15 mouse cellular contexts compared by ENCODE assay signal in the genomic region with DNA sequence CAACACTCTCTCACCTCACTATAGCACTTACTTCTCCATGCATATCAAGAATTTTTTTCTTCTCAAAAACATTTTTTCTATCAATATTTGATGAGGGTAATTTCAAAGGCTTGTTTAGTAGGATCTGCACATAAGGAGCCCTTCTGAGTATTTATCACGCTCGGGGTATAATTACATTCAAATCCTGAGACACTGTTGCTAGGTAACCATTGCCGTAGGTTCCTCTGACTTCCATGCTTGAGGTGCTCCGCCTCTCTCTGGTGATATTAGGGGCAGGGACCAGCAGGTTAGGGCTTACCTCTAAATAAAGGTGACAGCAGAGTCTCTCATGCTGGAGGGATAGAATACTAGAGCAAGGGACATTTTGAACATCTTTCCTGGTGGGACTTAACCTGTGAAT. TPM values are rescaled to one million over a fixed set of nuclear protein-coding genes. Genes with fewer than 3 reads are reported as not detected.
DNase-seq lines count a peak whose midpoint lies in the region; ATAC-seq lines count a peak whose summit lies in the region.
"Had no signal": no experiment of that assay in that cellular context is flagged by ENCODE, and none has a peak within 500 bp of the region (broad histone marks: within the 10 kb centered on the region; RNA-seq: fewer than 3 reads in every experiment).

No protein-coding gene starts in this region.

- no peak overlapping the region for H3K4me3 ChIP-seq in hindbrain, embryonic 13.5 days
- H3K4me3 ChIP-seq in hindbrain, embryonic 11.5 days (ENCODE audit: low read depth, low read length) = no peak overlapping the region
- H3K4me3 ChIP-seq in hindbrain, embryonic 14.5 days (replicated peaks; ENCODE audit: low read length) = no peak overlapping the region

- 36% methylated on average over 4 of the region's 4 CpGs for WGBS in hindbrain, embryonic 13.5 days
- WGBS in hindbrain, embryonic 11.5 days = 61% methylated on average over 4 of the region's 4 CpGs
- 29% methylated on average over 4 of the region's 4 CpGs for WGBS in hindbrain, embryonic 14.5 days

- no peaks in the 10 kb centered on the region for H3K27me3 ChIP-seq in hindbrain, embryonic 13.5 days
- H3K27me3 ChIP-seq in hindbrain, embryonic 11.5 days (ENCODE audit: control insufficient read depth, insufficient read depth, low read length) = no peaks in the 10 kb centered on the region
- no peaks in the 10 kb centered on the region for H3K27me3 ChIP-seq in hindbrain, embryonic 14.5 days (ENCODE audit: control insufficient read depth, insufficient read depth, low read length)

- H3K4me1 ChIP-seq in hindbrain, embryonic 13.5 days (replicated peaks) = peaks cover 12% of the 10 kb centered on the region
- no peaks in the 10 kb centered on the region for H3K4me1 ChIP-seq in hindbrain, embryonic 11.5 days (replicated peaks; ENCODE audit: control insufficient read depth, insufficient read depth, low read length)
- peaks cover 10% of the 10 kb centered on the region; the same call in 1 of the 2 replicates for H3K4me1 ChIP-seq in hindbrain, embryonic 14.5 days (replicated peaks; ENCODE audit: control insufficient read depth, insufficient read depth, low read length)

- no peak overlapping the region for H3K9ac ChIP-seq in hindbrain, embryonic 13.5 days
- H3K9ac ChIP-seq in hindbrain, embryonic 11.5 days (ENCODE audit: low read depth, low read length) = no peak overlapping the region
- H3K9ac ChIP-seq in hindbrain, embryonic 14.5 days = no peak overlapping the region

- H3K36me3 ChIP-seq in hindbrain, embryonic 13.5 days = no peaks in the 10 kb centered on the region
- no peaks in the 10 kb centered on the region for H3K36me3 ChIP-seq in hindbrain, embryonic 11.5 days (ENCODE audit: control insufficient read depth, insufficient read depth, low read length)
- no peaks in the 10 kb centered on the region for H3K36me3 ChIP-seq in hindbrain, embryonic 14.5 days (replicated peaks; ENCODE audit: control insufficient read depth, insufficient read depth)

- no peak overlapping the region for H3K4me2 ChIP-seq in hindbrain, embryonic 13.5 days
- no peak overlapping the region for H3K4me2 ChIP-seq in hindbrain, embryonic 11.5 days (replicated peaks; ENCODE audit: low read depth, low read length)
- no peak overlapping the region for H3K4me2 ChIP-seq in hindbrain, embryonic 14.5 days (replicated peaks)

- no peak for DNase-seq in hindbrain, embryonic 11.5 days (ENCODE audit: low spot score)
- DNase-seq in right cerebral cortex, adult 2 months (ENCODE audit: low spot score in 2 of 2) = peak; percentile 15 to 17
- DNase-seq in right cerebral cortex, postnatal 25 days = no peak
- DNase-seq in hindbrain, embryonic 14.5 days (ENCODE audit: low spot score) = peak; percentile 55
- DNase-seq in telencephalon, adult 2 months (ENCODE audit: low read depth, low spot score) = peak; percentile 47
- no peak for DNase-seq in spleen, postnatal 14 days (ENCODE audit: low spot score in 2 of 2)
- DNase-seq: heart, postnatal 10 days; kidney, postnatal 4 days; lung, adult 18-20 months; thymus, adult 18-20 months had no signal

- H3K9me3 ChIP-seq in hindbrain, embryonic 13.5 days = no peaks in the 10 kb centered on the region
- no peaks in the 10 kb centered on the region for H3K9me3 ChIP-seq in hindbrain, embryonic 11.5 days (ENCODE audit: control insufficient read depth, low read length)
- no peaks in the 10 kb centered on the region for H3K9me3 ChIP-seq in hindbrain, embryonic 14.5 days (ENCODE audit: control insufficient read depth, low read length)

- ATAC-seq in hindbrain, embryonic 13.5 days (ENCODE audit: low FRiP score) = peak; percentile 57; the same call in 1 of the 2 replicates
- ATAC-seq in hindbrain, embryonic 11.5 days (ENCODE audit: low FRiP score) = no peak
- no peak for ATAC-seq in hindbrain, embryonic 14.5 days (ENCODE audit: low FRiP score)
- ATAC-seq: intestine, embryonic 16.5 days had no signal

- H3K27ac ChIP-seq in hindbrain, embryonic 13.5 days = peak overlapping the region; percentile 60
- no peak overlapping the region for H3K27ac ChIP-seq in hindbrain, embryonic 11.5 days (ENCODE audit: low read depth, low read length)
- H3K27ac ChIP-seq in hindbrain, embryonic 14.5 days = peak overlapping the region; percentile 12; the same call in 1 of the 2 replicates
- H3K27ac ChIP-seq: macrophage had no signal

RNA-seq across cellular contexts. Expression of a gene that starts 54.4 kb away (rescaled TPM):
- polyA plus RNA-seq in hindbrain, embryonic 13.5 days (2015; fragmentation: Nextera tagmentation; extraction: Ambion mirVana) = 0.62 and 1.0 TPM in 2 replicates
- polyA plus RNA-seq in hindbrain, embryonic 11.5 days (2014; fragmentation: Nextera tagmentation; extraction: Ambion mirVana) = 0.28 TPM in 1 of 2 replicates, not detected in the other
- 0.29 and 0.30 TPM in 2 replicates for polyA plus RNA-seq in hindbrain, embryonic 14.5 days (2014; fragmentation: Nextera tagmentation; extraction: Ambion mirVana)
- polyA plus RNA-seq: gonadal fat pad, adult 2 months; intestine, embryonic 16.5 days; limb, embryonic 14.5 days; macrophage had no signal

Comparison
In these comparisons a context has a peak if more than half of its experiments do, and no peak if none do; other contexts are left out.
1. DNase-seq: peak in right cerebral cortex, adult 2 months (2 of 2), hindbrain, embryonic 14.5 days (single experiment) and telencephalon, adult 2 months (single experiment); none in hindbrain, embryonic 11.5 days (single experiment), right cerebral cortex, postnatal 25 days (single experiment) and spleen, postnatal 14 days (0 of 2).